Mouse (Mus musculus): ENCODE results near the gene Bcs1l. TPM values are rescaled to one million over a fixed set of nuclear protein-coding genes. Genes with fewer than 3 reads are reported as not detected.

Gene Bcs1l
- total RNA-seq (2023; ENCODE audit: inconsistent age), result 8.0 to 9.6 TPM (median 8.6 TPM) in 4 replicates

DNA sequence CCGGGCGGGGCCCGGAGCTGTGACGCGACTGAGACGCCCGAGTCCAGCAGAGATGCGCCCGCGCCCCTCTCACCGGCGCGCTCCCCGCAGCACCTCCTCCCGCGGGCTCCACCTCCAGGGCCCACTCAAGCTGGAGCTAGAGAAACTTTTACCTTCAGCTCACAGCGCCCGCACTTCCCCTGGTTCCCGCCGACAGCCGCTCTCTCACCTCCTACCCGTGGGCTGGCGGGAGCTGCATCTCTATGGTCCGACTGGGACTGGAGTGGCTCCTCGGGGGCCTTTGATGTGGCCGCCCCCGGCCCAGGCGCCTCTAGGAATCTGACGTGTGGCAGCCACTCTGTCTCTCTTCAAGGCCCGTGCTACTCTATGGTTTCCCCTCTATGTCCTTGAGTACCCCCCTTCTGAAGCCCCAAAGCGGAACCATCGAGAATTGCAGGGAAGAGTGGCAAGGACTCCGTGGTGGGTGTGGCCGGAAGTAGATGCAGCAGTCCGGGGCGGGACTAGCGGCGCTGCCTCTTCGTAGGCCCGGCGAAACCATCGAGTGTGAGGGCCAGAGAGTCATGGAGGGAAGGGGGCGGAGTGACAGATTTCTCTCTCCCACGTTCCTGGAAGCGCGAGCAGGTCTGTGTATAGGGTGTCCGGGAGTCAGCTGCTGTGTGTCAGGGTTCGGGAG, at the start of gene Bcs1l, which contains the start of gene Zfp142:
Bcs1l (plus strand) TSS at position 517 of the 673 bp plus-strand sequence.
Zfp142 (minus strand) TSS at position 474 of the 673 bp plus-strand sequence.

GRCm38 (mm10) chr1:74542451-74542961, 45.6 kb upstream of the Bcs1l start, which contains the start of gene Plcd4:
Gene Plcd4 (plus strand): TSS chr1:74542888.

DNA sequence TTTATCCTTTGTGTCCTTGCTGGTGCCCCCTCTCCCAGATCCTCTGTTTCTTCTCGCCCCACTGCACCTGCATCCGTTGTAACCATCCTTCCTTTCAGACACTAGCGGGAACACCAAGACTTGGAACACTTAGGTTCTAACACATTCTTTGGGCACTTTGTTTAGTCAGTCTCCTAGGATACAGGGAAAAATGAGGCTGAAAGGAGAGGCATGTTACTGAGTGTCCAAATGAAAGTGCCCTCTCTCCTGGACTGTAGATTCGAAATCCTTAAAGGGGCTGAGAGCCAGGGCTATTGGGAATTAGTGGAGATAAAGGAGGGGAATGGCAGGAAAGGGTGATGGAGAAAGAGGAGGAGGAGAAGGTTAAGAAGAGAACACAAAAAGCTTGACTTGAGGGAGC, 43.9 kb upstream of the Bcs1l start, which contains the start of gene Usp37:
Usp37 (minus strand) TSS at position 101 of the 400 bp plus-strand sequence.

DNA sequence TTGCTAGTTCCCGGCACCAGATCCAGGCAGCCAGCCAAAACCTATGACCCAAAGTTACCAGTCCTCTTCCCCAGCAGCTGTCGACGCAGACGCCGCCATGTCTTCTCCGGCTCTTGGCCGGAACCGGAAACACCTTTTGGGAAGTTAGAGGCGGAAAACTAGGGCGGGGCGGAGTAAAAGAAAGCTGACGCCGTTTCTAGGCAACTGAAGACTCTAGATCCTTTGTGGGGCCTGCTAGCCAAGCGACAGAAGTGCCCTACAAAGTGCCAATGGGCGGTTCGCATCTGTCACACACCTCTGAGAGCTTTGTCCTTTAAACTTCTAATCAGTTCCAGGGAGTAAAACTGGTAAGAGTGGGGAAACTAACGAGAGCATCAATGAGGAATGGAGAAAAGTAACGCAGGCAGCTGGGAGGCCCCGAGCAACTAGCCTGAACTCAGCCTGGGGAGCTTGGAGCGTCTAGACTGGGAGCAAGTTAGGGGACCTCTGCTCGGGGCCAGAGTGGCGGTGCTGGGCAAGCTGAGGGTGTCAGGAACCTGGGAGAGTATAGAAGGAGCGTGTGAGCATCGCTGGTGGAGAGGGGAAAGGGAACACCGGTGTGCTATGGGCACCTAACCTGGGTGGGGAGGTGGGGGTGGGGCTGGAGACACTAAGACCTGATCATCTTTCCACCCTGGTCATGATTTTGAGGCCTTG, 13.3 kb downstream of the Bcs1l start, which contains the start of the genes Rnf25 and Stk36:
Rnf25 (minus strand) TSS at position 131 of the 696 bp plus-strand sequence.
Stk36 (plus strand) TSS at position 179 of the 696 bp plus-strand sequence.

Other genes with a start within 250 kb of the Bcs1l start
- gene Catip, start 226.2 kb upstream of the Bcs1l start, total RNA-seq (2023; ENCODE audit: inconsistent age), result not detected in 4 replicates
- 4.9 to 8.1 TPM (median 5.6 TPM) in 4 replicates for gene Slc11a1, start 213.1 kb upstream of the Bcs1l start, total RNA-seq (2023; ENCODE audit: inconsistent age)
- 105 to 110 TPM (median 108 TPM) in 4 replicates for gene Ctdsp1, start 196.8 kb upstream of the Bcs1l start, total RNA-seq (2023; ENCODE audit: inconsistent age)
- gene Vil1, start 178.9 kb upstream of the Bcs1l start, total RNA-seq (2023; ENCODE audit: inconsistent age), result 0.32 to 0.54 TPM in 2 of 4 replicates, not detected in the others
- 27.1 to 30.2 TPM (median 28.5 TPM) in 4 replicates for gene Cnot9, start 82.2 kb upstream of the Bcs1l start, total RNA-seq (2023; ENCODE audit: inconsistent age)
- 0.64 to 0.81 TPM in 2 of 4 replicates, not detected in the others for gene Plcd4, start 45.4 kb upstream of the Bcs1l start, total RNA-seq (2023; ENCODE audit: inconsistent age)
- gene Usp37, start 44.0 kb upstream of the Bcs1l start, total RNA-seq (2023; ENCODE audit: inconsistent age), result 29.9 to 43.8 TPM (median 37.0 TPM) in 4 replicates
- gene Zfp142, start within 50 bp of the Bcs1l start, total RNA-seq (2023; ENCODE audit: inconsistent age), result 43.3 to 47.0 TPM (median 45.1 TPM) in 4 replicates
- 56.0 to 65.0 TPM (median 61.9 TPM) in 4 replicates for gene Rnf25, start 13.1 kb downstream of the Bcs1l start, total RNA-seq (2023; ENCODE audit: inconsistent age)
- 0.39 to 1.3 TPM (median 1.3 TPM) in 3 of 4 replicates, not detected in the other for gene Stk36, start 13.2 kb downstream of the Bcs1l start, total RNA-seq (2023; ENCODE audit: inconsistent age)
- 43.9 to 51.5 TPM (median 45.4 TPM) in 4 replicates for gene Ttll4, start 73.5 kb downstream of the Bcs1l start, total RNA-seq (2023; ENCODE audit: inconsistent age)
- gene Cyp27a1, start 125.3 kb downstream of the Bcs1l start, total RNA-seq (2023; ENCODE audit: inconsistent age), result 11.3 to 15.0 TPM (median 12.6 TPM) in 4 replicates
- gene Prkag3, start 160.9 kb downstream of the Bcs1l start, total RNA-seq (2023; ENCODE audit: inconsistent age), result 0.29 TPM in 1 of 4 replicates, not detected in the others
- gene Wnt6, start 183.6 kb downstream of the Bcs1l start, total RNA-seq (2023; ENCODE audit: inconsistent age), result 0.48 TPM in 1 of 4 replicates, not detected in the others
- 1.8 to 4.4 TPM (median 2.2 TPM) in 4 replicates for gene Wnt10a, start 203.2 kb downstream of the Bcs1l start, total RNA-seq (2023; ENCODE audit: inconsistent age)

Measured in B cell, adult (primary cell).